Mouse (Mus musculus) C2C12 (cell line): Measurements from ENCODE around the gene Izumo1r.

Experiments used
- CEBPB ChIP-seq: IDR thresholded peaks from one replicate; pipeline ENCODE4 v1.6.1; 2011; ENCODE audit warnings: low read depth, mild to moderate bottlenecking, control low read depth, moderate library complexity
- CTCF ChIP-seq: IDR thresholded peaks from one replicate; pipeline ENCODE4 v1.5.1; 2011; ENCODE audit not compliant: control insufficient read depth, insufficient read depth, insufficient read length
- FOSL1 ChIP-seq: IDR thresholded peaks from one replicate; pipeline ENCODE4 v1.8.0; 2011; ENCODE audit warnings: mild to moderate bottlenecking, low read length; ENCODE audit not compliant: poor library complexity, insufficient read depth, severe bottlenecking
- MAX ChIP-seq: IDR thresholded peaks from one replicate; pipeline ENCODE4 v1.6.1; 2011; ENCODE audit warnings: mild to moderate bottlenecking, control low read depth
- MYOD1 ChIP-seq: IDR thresholded peaks from one replicate; pipeline ENCODE4 v1.6.1; 2011; ENCODE audit warnings: low read depth; ENCODE audit not compliant: control insufficient read depth, insufficient read length
- MYOG ChIP-seq: IDR thresholded peaks from one replicate; pipeline ENCODE4 v1.6.1; 2011; ENCODE audit not compliant: control insufficient read depth, insufficient read length; ENCODE audit errors: extremely low read depth
- USF1 ChIP-seq: IDR thresholded peaks from one replicate; pipeline ENCODE4 v1.6.1; 2011; ENCODE audit warnings: low read depth, mild to moderate bottlenecking, control low read depth, moderate library complexity

DNA sequence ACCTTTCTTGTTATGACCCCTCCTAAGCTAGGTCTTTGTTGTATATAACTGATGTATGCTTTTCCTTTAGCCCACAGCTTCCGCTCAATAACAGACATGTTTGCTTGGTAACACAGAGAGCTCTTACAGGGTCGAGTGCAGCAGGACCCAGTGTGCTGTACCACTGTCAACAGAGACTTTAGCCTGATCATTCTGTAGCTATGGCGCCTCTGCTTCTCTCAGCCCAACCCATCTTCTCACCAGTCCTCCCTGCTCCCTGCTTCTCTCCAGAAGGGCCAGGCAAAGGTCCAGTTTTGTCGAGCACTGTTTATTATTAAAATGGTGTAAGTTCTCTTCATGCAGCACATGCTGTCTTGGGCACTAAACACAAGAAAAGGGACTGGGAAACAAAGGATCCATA lies 19.9 kb upstream of the Izumo1r start:
- TF ChIP-seq CTCF (no peak), CEBPB (no peak), USF1 (no peak), MYOD1 (no peak), MAX (no peak), FOSL1 (no peak), MYOG (no peak)
